Mouse (Mus musculus): ENCODE measurements around the gene Gpkow.
"Not testable (repeated sequence)": the region's sequence is repeated elsewhere in the genome, so short reads cannot be mapped to it uniquely, and the experiment has no call there.

Gene Gpkow

DNA sequence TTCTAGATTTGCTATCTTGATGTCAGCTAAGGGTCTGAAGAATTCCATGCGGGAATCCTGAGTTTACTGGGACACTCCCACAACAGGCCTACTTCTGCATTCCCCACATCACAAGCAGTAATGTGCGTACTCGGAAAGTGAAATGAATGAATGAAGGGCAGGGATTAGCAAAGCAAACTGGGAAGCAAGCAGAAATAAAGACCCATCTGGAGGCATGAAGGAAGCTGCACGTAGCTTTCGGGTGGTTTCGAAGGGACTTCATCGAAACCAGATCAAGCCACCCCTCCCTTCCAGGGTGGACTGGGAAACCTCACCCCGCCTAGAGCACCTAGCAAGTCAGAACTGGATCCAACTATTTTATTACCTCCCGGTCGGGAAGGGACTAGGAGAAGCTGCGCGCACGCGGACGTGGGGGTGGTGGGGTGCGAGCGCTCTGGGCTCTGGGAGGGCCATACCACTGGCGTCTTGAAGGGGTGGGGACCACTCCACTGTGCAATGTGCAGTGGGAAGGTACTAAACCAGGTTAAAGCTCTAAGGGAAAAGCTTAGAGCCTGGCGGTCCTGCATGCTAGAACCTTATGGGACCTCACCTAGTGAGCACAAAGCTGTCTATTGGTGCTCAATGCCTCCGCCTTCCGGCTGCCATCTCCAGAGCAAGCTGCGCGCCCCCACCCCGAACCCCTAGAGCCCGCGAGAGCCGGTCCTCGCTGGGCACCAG, 22.5 kb upstream of the Gpkow start:
- H3K36me3 ChIP-seq (ENCODE audit: control insufficient read depth, insufficient read depth, low read length, poor library complexity, severe bottlenecking) = no peaks in the 10 kb centered on the region
- DNase-seq (ENCODE audit: low read depth, low spot score) = peak; percentile 18
- H3K27me3 ChIP-seq (ENCODE audit: control insufficient read depth, insufficient read depth, low read length, poor library complexity, severe bottlenecking) = no peaks in the 10 kb centered on the region

DNA sequence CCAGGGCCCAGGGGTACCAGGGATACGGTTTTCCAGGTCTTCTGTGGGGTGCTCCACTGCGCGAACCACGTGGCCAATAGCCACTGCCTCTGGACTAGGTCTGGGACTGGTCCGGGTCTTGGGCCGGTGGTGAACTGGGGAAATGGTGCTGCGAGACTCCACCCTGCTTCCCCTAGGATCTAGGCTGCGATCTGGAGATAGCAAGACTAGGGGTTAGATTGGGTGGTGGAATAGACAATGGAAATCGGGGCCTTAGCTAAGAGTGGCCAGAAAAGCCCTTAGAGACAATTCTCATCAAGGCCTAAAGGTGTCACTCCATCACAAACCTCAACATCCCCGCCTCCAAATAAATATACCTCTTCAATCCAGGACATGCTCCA, 21.9 kb upstream of the Gpkow start:
- DNase-seq (ENCODE audit: low read depth, low spot score) = peak; percentile 21
- no peaks in the 10 kb centered on the region for H3K36me3 ChIP-seq (ENCODE audit: control insufficient read depth, insufficient read depth, low read length, poor library complexity, severe bottlenecking)
- no peaks in the 10 kb centered on the region for H3K27me3 ChIP-seq (ENCODE audit: control insufficient read depth, insufficient read depth, low read length, poor library complexity, severe bottlenecking)

DNA sequence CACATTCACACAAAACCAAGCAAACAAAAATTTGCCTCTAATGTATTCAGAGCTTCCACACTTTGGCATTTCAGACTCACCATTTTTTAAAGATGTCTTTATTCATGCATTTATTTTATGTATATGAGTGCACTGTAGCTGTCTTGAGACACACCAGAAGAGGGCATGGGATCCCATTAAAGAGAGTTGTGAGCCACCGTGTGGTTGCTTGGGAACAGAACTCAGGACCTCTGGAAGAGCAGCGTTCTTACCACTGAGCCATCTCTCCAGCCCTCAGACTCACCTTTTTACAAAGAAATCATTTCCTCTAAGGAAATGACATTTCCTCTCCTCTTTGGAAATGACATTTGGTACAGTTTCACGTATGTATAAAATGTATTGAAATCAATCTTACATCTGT, 17.9 kb upstream of the Gpkow start:
- no peaks in the 10 kb centered on the region for H3K27me3 ChIP-seq (ENCODE audit: control insufficient read depth, insufficient read depth, low read length, poor library complexity, severe bottlenecking)
- no peak for DNase-seq (ENCODE audit: low read depth, low spot score)
- H3K36me3 ChIP-seq (ENCODE audit: control insufficient read depth, insufficient read depth, low read length, poor library complexity, severe bottlenecking) = no peaks in the 10 kb centered on the region

DNA sequence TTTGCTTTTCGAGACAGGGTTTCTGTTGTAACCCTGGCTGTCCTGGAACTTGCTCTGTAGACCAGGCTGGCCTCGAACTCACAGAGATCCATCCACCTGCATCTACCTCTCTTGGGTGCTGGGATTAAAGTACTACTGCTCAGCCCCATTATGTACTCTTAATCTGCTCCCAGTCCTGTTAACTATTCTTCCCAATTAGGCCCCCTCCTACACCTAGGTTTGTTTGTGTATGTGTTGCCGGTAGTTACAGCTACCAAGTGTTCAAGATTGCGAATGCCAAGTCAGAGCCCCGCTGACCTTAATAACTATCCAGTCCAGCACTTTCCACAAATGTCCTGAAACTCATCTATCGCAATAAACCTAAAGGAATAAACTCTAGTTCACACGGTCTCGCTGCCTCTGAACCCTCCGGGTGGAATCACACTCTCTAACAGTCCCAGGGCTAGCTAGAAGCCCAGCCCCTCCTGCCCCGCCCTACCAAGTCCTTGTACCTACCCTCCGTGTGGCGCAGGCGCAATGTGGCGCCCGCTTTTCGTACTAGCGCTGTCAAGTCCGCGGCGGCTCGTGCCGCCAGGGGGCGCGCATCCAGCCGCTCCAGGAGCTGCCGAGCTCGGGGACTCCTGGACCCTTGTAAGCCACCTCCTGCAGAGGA, 17.4 kb upstream of the Gpkow start:
- Histone ChIP-seq H3K27me3 (ENCODE audit: control insufficient read depth, insufficient read depth, low read length, poor library complexity, severe bottlenecking) (no peaks in the 10 kb centered on the region), H3K36me3 (ENCODE audit: control insufficient read depth, insufficient read depth, low read length, poor library complexity, severe bottlenecking) (no peaks in the 10 kb centered on the region)
- peak; percentile 93 for DNase-seq (ENCODE audit: low read depth, low spot score)

DNA sequence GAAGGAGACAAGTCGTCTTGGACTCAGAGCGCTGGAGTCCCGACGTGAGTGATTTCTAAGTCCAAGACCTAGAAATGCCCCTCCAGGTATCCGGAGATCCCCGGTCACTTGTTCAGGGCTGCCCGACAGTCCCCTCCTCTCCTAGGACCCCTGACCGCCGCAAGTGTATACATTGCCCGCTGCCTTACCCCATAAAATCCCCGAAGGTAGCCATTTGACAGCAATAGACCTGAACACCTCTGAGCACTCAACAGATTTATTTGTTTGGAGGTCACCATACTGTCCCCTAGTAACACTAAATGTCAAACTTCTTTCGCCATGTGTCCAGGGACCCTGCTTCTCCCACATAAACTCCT, 16.9 kb upstream of the Gpkow start:
- Histone ChIP-seq H3K36me3 (ENCODE audit: control insufficient read depth, insufficient read depth, low read length, poor library complexity, severe bottlenecking) (no peaks in the 10 kb centered on the region), H3K27me3 (ENCODE audit: control insufficient read depth, insufficient read depth, low read length, poor library complexity, severe bottlenecking) (no peaks in the 10 kb centered on the region)
- DNase-seq (ENCODE audit: low read depth, low spot score) = no peak

DNA sequence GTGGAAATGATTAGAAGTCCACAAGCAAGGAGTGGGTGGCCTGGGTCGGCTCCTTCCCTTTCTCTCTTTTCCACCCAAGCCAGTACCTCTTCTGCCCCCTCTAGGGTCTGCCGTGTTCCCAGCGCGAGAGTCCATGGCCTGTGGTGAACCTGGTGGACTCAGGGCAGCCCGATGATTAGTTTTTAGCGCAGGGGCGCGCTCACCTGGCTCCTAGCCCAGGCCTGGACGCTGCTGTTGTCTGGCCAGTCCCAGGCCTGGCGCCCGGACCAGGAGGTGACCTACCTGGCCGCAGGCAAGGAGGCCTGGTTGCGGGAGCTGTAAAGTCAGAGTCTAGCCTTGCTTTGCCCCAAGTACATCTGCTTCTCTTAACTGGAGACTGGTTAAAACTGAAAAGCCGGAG, 16.1 kb upstream of the Gpkow start, which contains the start of gene Magix:
TSS of gene Magix (minus strand) at position 388 of the 400 bp plus-strand sequence.
- DNase-seq (ENCODE audit: low read depth, low spot score) = no peak
- Histone ChIP-seq H3K36me3 (ENCODE audit: control insufficient read depth, insufficient read depth, low read length, poor library complexity, severe bottlenecking) (no peaks in the 10 kb centered on the region), H3K27me3 (ENCODE audit: control insufficient read depth, insufficient read depth, low read length, poor library complexity, severe bottlenecking) (no peaks in the 10 kb centered on the region)

DNA sequence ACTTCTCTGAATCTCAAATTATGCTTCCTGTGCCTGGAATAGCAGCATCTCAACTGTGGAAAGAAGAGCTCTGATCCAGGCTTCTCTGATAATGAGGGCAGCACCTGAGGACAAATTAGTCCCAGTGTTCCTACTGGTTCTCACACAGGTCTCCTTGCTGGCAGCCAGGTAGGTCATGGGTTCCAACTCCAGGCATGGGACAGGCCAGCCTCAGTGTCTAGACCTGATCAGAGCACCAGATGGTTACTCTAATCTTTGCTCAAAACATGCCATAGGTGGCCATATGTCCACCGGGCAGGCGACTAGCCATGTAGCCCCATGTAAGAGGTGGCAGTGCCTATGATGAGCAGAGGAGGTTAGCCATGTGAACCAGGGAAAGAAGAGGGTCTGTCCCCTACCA, 8.6 kb upstream of the Gpkow start:
- no peaks in the 10 kb centered on the region for H3K27me3 ChIP-seq (ENCODE audit: control insufficient read depth, insufficient read depth, low read length, poor library complexity, severe bottlenecking)
- no peak for DNase-seq (ENCODE audit: low read depth, low spot score)
- no peaks in the 10 kb centered on the region for H3K36me3 ChIP-seq (ENCODE audit: control insufficient read depth, insufficient read depth, low read length, poor library complexity, severe bottlenecking)

DNA sequence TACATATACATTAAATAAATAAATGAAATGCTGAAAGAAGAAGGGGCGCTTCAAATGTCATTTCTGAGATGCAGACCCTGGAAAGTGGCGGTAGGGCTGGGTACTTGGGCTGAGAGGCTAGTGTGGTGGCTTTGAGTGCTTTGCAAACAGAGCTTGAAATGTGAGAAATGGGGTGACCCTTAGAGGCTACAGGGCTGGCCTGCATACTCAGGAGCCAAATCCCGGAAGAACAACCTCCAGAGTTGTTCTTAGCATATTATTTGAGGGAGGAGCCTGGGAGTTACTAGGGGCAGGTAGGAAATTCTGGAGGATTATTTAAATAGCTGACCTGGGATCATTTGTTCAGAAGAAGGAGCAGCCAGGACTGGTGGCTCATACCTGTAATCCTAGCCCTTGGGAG, 6.4 kb upstream of the Gpkow start:
- Histone ChIP-seq H3K27me3 (ENCODE audit: control insufficient read depth, insufficient read depth, low read length, poor library complexity, severe bottlenecking) (no peaks in the 10 kb centered on the region), H3K36me3 (ENCODE audit: control insufficient read depth, insufficient read depth, low read length, poor library complexity, severe bottlenecking) (no peaks in the 10 kb centered on the region)
- no peak for DNase-seq (ENCODE audit: low read depth, low spot score)

DNA sequence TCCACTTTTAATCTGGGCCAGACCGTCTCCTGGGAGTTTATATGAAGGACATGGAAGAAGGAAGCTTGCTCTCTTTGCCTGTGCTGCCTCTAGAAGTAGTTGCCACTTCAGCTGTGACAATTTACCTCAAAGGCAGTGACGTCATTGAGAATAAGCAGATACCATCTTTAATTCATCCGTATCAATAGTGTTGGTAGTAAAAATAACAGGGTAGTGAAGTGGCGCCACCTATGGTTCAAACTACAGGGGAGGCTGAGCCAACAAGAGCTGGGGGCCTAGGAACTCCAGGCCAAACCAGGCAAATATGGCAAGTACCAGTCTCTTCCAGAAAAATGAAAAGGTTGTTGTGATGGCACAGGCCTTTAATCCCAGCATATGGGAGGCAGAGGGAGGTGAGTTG, 4.1 kb upstream of the Gpkow start:
- no peaks in the 10 kb centered on the region for H3K36me3 ChIP-seq (ENCODE audit: control insufficient read depth, insufficient read depth, low read length, poor library complexity, severe bottlenecking)
- DNase-seq (ENCODE audit: low read depth, low spot score) = peak; percentile 81
- no peaks in the 10 kb centered on the region for H3K27me3 ChIP-seq (ENCODE audit: control insufficient read depth, insufficient read depth, low read length, poor library complexity, severe bottlenecking)

DNA sequence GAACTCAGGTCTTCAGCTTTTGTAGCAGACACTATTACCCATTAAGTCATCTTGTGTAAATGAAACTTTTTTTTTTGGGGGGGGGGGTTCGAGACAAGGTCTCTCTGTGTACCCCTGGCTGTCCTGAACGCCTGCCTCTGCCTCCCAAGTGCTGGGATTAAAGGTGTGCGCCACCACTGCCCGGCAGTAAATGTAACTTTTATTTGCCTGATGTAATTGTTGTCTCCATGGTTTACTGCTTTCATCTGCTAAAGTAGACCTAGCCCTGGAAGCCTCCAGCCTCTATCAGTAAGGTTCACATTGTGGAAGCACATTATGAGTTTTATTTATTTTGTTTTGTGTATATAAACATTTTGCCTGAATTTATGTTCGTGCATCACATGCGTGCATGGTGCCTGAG, 411 bp upstream of the Gpkow start:
- no peaks in the 10 kb centered on the region for H3K36me3 ChIP-seq (ENCODE audit: control insufficient read depth, insufficient read depth, low read length, poor library complexity, severe bottlenecking)
- DNase-seq (ENCODE audit: low read depth, low spot score) = no peak
- no peaks in the 10 kb centered on the region for H3K27me3 ChIP-seq (ENCODE audit: control insufficient read depth, insufficient read depth, low read length, poor library complexity, severe bottlenecking)

DNA sequence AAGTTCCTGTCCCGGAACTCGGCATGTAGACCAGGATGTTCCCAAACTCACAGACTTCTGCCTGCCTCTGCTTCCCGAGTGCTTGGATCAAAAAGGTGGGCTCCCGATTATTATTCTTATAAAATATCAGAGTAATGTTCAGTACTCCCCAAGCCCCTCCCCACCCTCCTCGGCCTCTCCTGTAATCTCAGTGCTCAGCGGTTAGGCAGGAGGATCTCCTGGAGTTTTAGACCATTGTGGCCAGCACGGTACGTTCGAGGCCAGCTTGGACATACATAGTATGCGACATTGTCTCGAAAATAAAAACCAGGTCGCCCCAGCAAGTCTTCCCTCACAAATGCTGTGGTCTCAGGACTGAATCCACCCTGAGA, 16.8 kb downstream of the Gpkow start:
- H3K36me3 ChIP-seq (ENCODE audit: control insufficient read depth, insufficient read depth, low read length, poor library complexity, severe bottlenecking); H3K27me3 ChIP-seq (ENCODE audit: control insufficient read depth, insufficient read depth, low read length, poor library complexity, severe bottlenecking); DNase-seq (ENCODE audit: low read depth, low spot score): not testable (repeated sequence)

DNA sequence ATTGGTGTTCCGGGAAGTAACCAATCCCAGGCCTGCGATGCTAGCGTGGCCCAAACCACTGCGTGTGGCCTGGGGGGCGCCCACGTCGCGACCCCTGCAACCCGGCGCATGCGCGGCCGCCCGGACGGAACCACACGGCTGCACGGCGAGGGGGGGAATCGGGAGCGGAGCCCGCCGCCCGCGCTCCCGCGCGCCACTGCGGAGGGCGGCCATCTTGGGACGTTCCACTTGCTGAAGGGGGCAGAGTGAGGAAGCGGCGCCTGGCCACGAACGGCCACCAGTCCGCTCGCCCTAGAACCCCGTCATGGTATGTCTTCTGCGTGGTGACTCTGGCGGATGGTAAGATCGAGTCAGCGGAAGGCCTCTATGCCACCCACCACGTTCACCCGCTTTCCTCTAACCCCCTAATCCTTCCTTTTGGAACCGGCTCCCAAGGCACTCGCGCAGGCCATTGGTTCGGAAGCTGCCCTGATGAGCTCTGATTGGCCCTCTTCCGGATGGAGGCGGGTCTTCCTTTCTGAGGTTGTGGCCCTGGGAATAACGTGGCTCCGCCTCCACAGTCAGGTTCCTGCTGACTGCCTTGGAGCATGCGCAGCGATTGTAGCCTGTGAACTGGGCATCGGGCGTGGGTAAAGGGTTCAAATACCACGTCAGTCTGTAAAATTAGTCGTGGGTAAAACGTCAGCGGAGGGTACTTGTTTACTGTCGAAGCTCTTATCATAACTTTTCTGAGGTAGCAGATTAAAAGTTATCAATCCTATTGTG, 17.4 kb downstream of the Gpkow start, which contains the start of gene Wdr45:
TSS of gene Wdr45 (plus strand) at position 199 of the 765 bp plus-strand sequence.
- DNase-seq (ENCODE audit: low read depth, low spot score) = peak; percentile 96
- not testable (repeated sequence) for H3K36me3 ChIP-seq (ENCODE audit: control insufficient read depth, insufficient read depth, low read length, poor library complexity, severe bottlenecking); H3K27me3 ChIP-seq (ENCODE audit: control insufficient read depth, insufficient read depth, low read length, poor library complexity, severe bottlenecking)

DNA sequence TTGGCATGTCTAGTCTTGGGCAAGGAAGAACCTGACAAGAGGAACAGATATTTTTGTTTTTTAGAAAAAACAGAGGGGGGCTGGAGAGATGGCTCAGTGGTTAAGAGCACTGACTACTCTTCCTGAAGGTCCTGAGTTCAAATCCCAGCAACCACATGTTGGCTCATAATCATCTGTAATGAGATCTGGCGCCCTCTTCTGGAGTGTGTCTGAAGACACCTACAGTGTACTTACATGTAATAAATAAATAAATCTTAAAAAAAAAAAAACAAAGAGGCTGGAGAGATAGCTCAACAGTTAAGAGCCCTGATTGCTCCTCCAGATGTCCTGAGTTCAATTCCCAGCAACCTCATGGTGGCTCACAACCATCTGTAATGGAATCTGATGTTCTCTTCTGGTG, 19.1 kb downstream of the Gpkow start:
- not testable (repeated sequence) for H3K27me3 ChIP-seq (ENCODE audit: control insufficient read depth, insufficient read depth, low read length, poor library complexity, severe bottlenecking); H3K36me3 ChIP-seq (ENCODE audit: control insufficient read depth, insufficient read depth, low read length, poor library complexity, severe bottlenecking)
- peak; percentile 29 for DNase-seq (ENCODE audit: low read depth, low spot score)

DNA sequence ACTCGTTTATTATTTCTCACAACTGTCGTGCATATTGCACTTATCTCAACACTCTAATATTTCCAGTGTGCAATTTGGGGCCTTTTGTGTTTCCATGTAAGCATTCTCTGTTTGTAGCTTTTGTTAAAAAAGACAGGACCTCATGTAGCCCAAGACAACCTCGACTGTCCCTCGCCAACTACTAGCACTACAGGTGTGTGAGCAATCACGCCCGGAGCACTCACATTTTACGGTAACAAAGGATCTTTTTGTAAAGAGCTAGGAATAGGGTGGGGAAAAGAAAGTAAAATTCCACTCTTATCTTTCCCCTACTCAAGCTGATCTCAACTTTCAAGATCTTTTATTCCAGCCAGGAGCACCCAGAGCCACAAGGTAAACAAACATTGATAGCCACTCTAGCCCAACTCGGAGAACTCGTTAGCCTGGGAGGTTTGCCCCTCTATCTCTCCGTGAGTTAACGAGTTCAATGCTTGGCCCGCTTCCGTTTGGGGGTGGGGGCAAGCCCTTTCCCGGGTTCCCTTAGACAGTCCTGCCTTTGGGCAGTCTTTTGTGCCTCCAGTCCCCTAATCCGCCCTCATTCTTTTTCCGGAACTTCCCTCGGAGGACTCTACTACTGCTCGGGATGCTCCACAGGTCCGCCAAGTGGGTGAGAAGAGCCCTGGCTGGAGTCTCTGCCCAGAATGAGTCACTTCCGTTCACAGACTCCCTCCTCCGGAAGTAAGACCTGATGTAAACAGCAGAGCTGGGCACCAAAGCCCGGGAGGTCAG, 24.8 kb downstream of the Gpkow start, which contains the start of gene Gm45208:
TSS of gene Gm45208 (plus strand) at position 732 of the 768 bp plus-strand sequence.
- H3K27me3 ChIP-seq (ENCODE audit: control insufficient read depth, insufficient read depth, low read length, poor library complexity, severe bottlenecking) = no peaks in the 10 kb centered on the region
- no peaks in the 10 kb centered on the region for H3K36me3 ChIP-seq (ENCODE audit: control insufficient read depth, insufficient read depth, low read length, poor library complexity, severe bottlenecking)
- DNase-seq (ENCODE audit: low read depth, low spot score) = peak; percentile 81

DNA sequence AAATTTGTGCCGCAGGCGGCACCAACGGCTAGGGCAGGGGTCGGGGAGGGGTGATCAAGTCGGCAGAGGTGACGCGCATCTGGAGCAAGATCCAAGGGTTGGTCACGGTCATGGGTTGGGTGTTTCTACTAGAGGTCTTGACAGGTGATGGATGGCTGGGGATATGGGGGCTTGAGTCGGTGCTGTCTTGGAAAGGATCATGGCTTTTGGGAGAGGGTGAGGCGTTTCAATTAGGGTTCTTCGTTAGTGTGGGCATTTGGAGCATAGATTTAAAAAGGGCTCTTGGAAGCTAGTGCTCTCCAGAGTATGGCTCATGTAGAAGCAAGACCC, 25.3 kb downstream of the Gpkow start:
- Histone ChIP-seq H3K27me3 (ENCODE audit: control insufficient read depth, insufficient read depth, low read length, poor library complexity, severe bottlenecking) (no peaks in the 10 kb centered on the region), H3K36me3 (ENCODE audit: control insufficient read depth, insufficient read depth, low read length, poor library complexity, severe bottlenecking) (no peaks in the 10 kb centered on the region)
- DNase-seq (ENCODE audit: low read depth, low spot score) = no peak
